Mouse (Mus musculus): ENCODE measurements around the gene Rgs12. TPM values are rescaled to one million over a fixed set of nuclear protein-coding genes. Genes with fewer than 3 reads are reported as not detected.

Gene Rgs12
- polyA plus RNA-seq, 2 experiments: 17.1 to 21.7 TPM

GRCm38 (mm10) chr5:34968386-34968785 is 19.1 kb downstream of the Rgs12 start:
- peaks cover 2% of the 10 kb centered on the region; the same call in 1 of the 2 replicates for H3K36me3 ChIP-seq (replicated peaks; ENCODE audit: control insufficient read depth, insufficient read depth, low read depth)
- H3K27ac ChIP-seq: peak overlapping the region; percentile 52
- no peak overlapping the region for H3K9ac ChIP-seq (replicated peaks)
- peaks cover 41 to 47% of the 10 kb centered on the region in 2 experiments for H3K4me1 ChIP-seq (replicated peaks; ENCODE audit: control insufficient read depth in 2 of 2, insufficient read depth in 2 of 2, low read length in 1 of 2)
- no peak for TF ChIP-seq EP300 (IDR thresholded peaks at IDR 0.05; ENCODE audit: low read depth)
- TF ChIP-seq CTCF (IDR thresholded peaks at IDR 0.05; ENCODE audit: low read depth): no peak
- no peaks in the 10 kb centered on the region for H3K9me3 ChIP-seq (ENCODE audit: control insufficient read depth, low read length)
- H3K4me3 ChIP-seq (ENCODE audit: insufficient read depth in 1 of 2, low read depth in 2 of 2, low read length in 2 of 2): no peak overlapping the region
- WGBS (ENCODE audit: insufficient replicate concordance): 26% methylated on average over 5 of the region's 5 CpGs
- peak overlapping the region; percentile 23; the same call in 1 of the 2 replicates for H3K4me2 ChIP-seq (ENCODE audit: low read depth)
- DNase-seq (ENCODE audit: low read depth in 3 of 3, low spot score in 3 of 3) (no peak), ATAC-seq (ENCODE audit: insufficient read depth) (peak; percentile 59)
- no peaks in the 10 kb centered on the region for H3K27me3 ChIP-seq (ENCODE audit: control insufficient read depth, insufficient read depth, low read length)

GRCm38 (mm10) chr5:34972471-34972870 is 23.2 kb downstream of the Rgs12 start:
- Histone ChIP-seq H3K36me3 (replicated peaks; ENCODE audit: control insufficient read depth, insufficient read depth, low read depth) (no peaks in the 10 kb centered on the region; the same call in 1 of the 2 replicates), H3K4me2 (ENCODE audit: low read depth) (no peak overlapping the region), H3K27ac (peak overlapping the region; percentile 34), H3K9ac (replicated peaks) (no peak overlapping the region), H3K27me3 (ENCODE audit: control insufficient read depth, insufficient read depth, low read length) (no peaks in the 10 kb centered on the region), H3K4me3 (ENCODE audit: insufficient read depth in 1 of 2, low read depth in 2 of 2, low read length in 2 of 2) (no peak overlapping the region), H3K4me1 (replicated peaks; ENCODE audit: control insufficient read depth in 2 of 2, insufficient read depth in 2 of 2, low read length in 1 of 2) (peaks cover 75 to 83% of the 10 kb centered on the region in 2 experiments), H3K9me3 (ENCODE audit: control insufficient read depth, low read length) (no peaks in the 10 kb centered on the region)
- DNase-seq (ENCODE audit: low read depth in 3 of 3, low spot score in 3 of 3): no peak
- peak; percentile 53 for TF ChIP-seq CTCF (IDR thresholded peaks at IDR 0.05; ENCODE audit: low read depth)
- no peak for TF ChIP-seq EP300 (IDR thresholded peaks at IDR 0.05; ENCODE audit: low read depth)
- no peak for ATAC-seq (ENCODE audit: insufficient read depth)
- 51% methylated on average over 3 of the region's 3 CpGs for WGBS (ENCODE audit: insufficient replicate concordance)

GRCm38 (mm10) chr5:34973560-34974317 is 24.5 kb downstream of the Rgs12 start:
- Histone ChIP-seq H3K9ac (replicated peaks) (peak overlapping the region; percentile 53), H3K27me3 (ENCODE audit: control insufficient read depth, insufficient read depth, low read length) (no peaks in the 10 kb centered on the region), H3K36me3 (replicated peaks; ENCODE audit: control insufficient read depth, insufficient read depth, low read depth) (no peaks in the 10 kb centered on the region; the same call in 1 of the 2 replicates), H3K4me3 (ENCODE audit: insufficient read depth in 1 of 2, low read depth in 2 of 2, low read length in 2 of 2) (no peak overlapping the region), H3K4me2 (ENCODE audit: low read depth) (no peak overlapping the region), H3K4me1 (replicated peaks; ENCODE audit: control insufficient read depth in 2 of 2, insufficient read depth in 2 of 2, low read length in 1 of 2) (peaks cover 65 to 81% of the 10 kb centered on the region in 2 experiments), H3K27ac (peak overlapping the region; percentile 93), H3K9me3 (ENCODE audit: control insufficient read depth, low read length) (no peaks in the 10 kb centered on the region)
- 68% methylated on average over 8 of the region's 8 CpGs for WGBS (ENCODE audit: insufficient replicate concordance)
- TF ChIP-seq EP300 (IDR thresholded peaks at IDR 0.05; ENCODE audit: low read depth): no peak
- no peak for TF ChIP-seq CTCF (IDR thresholded peaks at IDR 0.05; ENCODE audit: low read depth)
- DNase-seq (ENCODE audit: low read depth in 3 of 3, low spot score in 3 of 3) (no peak), ATAC-seq (ENCODE audit: insufficient read depth) (no peak)

- Histone ChIP-seq H3K4me3 (ENCODE audit: insufficient read depth in 1 of 2, low read depth in 2 of 2, low read length in 2 of 2) (peak overlapping the region; percentile 52 to 63), H3K27ac (peak overlapping the region; percentile 93), H3K9me3 (ENCODE audit: control insufficient read depth, low read length) (no peaks in the 10 kb centered on the region), H3K36me3 (replicated peaks; ENCODE audit: control insufficient read depth, insufficient read depth, low read depth) (no peaks in the 10 kb centered on the region; the same call in 1 of the 2 replicates), H3K9ac (replicated peaks) (peak overlapping the region; percentile 53), H3K27me3 (ENCODE audit: control insufficient read depth, insufficient read depth, low read length) (no peaks in the 10 kb centered on the region), H3K4me1 (replicated peaks; ENCODE audit: control insufficient read depth in 2 of 2, insufficient read depth in 2 of 2, low read length in 1 of 2) (peaks cover 64 to 88% of the 10 kb centered on the region in 2 experiments), H3K4me2 (ENCODE audit: low read depth) (peak overlapping the region; percentile 84)
- WGBS (ENCODE audit: insufficient replicate concordance): 10% methylated on average over 11 of the region's 11 CpGs
- TF ChIP-seq CTCF (IDR thresholded peaks at IDR 0.05; ENCODE audit: low read depth) (no peak), EP300 (IDR thresholded peaks at IDR 0.05; ENCODE audit: low read depth) (peak; percentile 94)
- DNase-seq (ENCODE audit: low read depth in 3 of 3, low spot score in 3 of 3) (peak; percentile 77 to 79 (median 78)), ATAC-seq (ENCODE audit: insufficient read depth) (peak; percentile 90)
These were observed 25.7 kb downstream of the Rgs12 start for GRCm38 (mm10) chr5:34974773-34975443.

Measured in liver, embryonic 14.5 days (tissue).